Mouse (Mus musculus) embryonic fibroblast, embryonic 13.5 days (primary cell): ENCODE measurements around the gene Ncor2.

Experiments
- CTCF ChIP-seq: IDR thresholded peaks from 2 replicates; pipeline ENCODE4 v1.5.1; 2011; ENCODE audit warnings: mild to moderate bottlenecking, control low read depth, low read length, moderate library complexity, borderline replicate concordance; ENCODE audit not compliant: insufficient read depth
- POLR2A ChIP-seq: IDR thresholded peaks from 2 replicates; pipeline ENCODE4 v1.6.1; 2011; ENCODE audit warnings: low read depth, mild to moderate bottlenecking, control low read depth, low read length, moderate library complexity

- TF ChIP-seq POLR2A (no peak), CTCF (no peak)
Measured at GRCm38 (mm10) chr5:125137672-125138285, 41.2 kb downstream of the Ncor2 start.
